Mouse (Mus musculus): ENCODE results near the gene Sctr.
A peak's percentile ranks its signal among the peaks of the same experiment; 100 is the strongest.

The Sctr gene

GRCm38 (mm10) chr1:120030474-120030873 is 23.8 kb downstream of the Sctr start:
- no peak for DNase-seq

DNA sequence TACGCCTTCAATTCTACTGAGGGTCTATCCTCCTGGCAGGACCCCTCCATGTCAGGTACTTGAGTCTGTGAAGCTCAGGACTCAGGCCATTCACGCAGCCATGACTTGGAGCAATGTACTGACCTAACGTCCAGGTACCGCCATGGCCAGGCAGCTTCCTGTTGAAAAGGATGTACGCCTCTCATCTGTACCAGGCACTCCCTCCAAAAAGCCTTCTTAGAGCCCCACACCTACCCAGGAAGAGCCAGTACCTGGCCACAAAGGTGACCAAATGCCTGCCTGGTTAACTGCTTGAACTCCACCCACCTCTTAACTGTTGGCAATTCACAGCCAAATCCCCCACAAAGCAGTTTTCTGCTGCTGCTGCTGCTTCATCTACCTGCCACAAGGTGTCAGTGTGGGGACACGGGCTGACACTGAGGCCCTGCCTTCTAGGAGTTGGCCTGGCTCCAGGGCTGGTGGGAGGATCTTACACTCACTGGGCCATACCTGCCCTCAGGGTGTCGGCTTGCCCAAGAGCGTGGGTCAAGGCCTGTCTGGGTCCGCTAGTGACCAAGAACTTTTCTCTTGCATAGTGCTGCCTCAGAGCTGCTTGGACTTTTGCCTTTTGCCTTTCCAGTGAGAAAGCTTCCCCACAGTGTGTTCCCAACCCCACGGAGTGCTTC is 26.2 kb downstream of the Sctr start:
- DNase-seq = peak; percentile 64

- DNase-seq = no peak
Measured at GRCm38 (mm10) chr1:120033469-120033854, 26.8 kb downstream of the Sctr start.

- DNase-seq = no peak
Measured at GRCm38 (mm10) chr1:120034793-120035192, 28.1 kb downstream of the Sctr start.

GRCm38 (mm10) chr1:120035456-120036034 is 28.9 kb downstream of the Sctr start:
- no peak for DNase-seq

GRCm38 (mm10) chr1:120037021-120037683 is 30.5 kb downstream of the Sctr start:
- no peak for DNase-seq

DNA sequence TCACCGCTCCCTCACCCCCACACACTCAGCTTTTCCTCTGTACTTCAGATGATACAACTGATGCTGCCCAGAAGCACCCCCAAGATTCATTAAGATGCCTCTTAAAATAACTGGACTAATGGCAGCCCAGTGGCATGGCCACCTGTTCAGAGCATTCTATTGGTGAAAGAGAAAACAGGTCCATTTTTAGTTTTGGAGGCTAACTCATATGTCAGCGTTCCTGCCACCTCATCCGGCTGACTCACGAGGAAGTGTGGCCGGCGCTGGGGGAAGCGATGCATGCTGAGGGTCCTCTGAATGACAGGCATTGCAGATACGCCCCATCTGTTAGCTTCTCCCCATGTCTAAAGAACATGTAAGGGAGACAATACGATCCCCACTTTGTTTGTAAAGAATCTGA is 31.9 kb downstream of the Sctr start:
- no peak for DNase-seq

DNA sequence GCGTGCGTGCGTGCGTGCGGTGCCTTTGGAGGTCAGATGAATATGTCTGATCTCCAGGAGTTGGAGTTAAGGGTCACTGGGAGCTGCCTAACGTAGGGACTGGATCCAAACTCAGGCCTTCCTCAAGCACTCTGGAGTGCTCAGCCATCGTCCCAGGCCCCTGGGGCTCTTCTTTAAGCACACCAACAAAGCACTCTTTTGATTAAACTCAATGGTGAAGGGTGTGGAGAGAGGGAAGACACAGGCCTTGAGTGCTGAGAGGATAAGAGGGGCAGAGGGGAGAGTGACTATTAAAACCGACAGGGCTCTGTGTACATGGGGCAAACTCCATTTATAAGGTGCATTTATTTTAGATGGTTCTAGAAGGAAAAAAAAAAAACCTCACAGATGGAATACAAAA is 35.7 kb downstream of the Sctr start:
- no peak for DNase-seq

DNA sequence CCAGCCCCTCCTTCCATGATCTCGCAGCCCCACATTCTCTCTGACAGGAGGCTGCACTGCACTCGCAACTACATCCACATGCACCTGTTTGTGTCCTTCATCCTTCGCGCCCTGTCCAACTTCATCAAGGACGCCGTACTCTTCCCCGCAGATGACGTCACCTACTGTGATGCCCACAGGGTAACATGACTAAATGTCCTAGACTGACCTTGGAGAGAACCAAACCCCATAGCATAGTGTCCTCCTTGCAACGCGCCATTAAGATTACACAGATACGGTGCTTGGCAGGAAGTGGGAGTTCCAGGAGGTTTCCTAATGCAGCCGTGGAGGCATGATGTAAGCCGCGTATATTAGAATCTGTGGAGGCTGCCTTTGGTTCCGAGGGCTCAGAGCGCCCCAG is 37.9 kb downstream of the Sctr start:
- DNase-seq = no peak

GRCm38 (mm10) chr1:120047325-120047724 is 40.6 kb downstream of the Sctr start:
- DNase-seq = no peak

DNA sequence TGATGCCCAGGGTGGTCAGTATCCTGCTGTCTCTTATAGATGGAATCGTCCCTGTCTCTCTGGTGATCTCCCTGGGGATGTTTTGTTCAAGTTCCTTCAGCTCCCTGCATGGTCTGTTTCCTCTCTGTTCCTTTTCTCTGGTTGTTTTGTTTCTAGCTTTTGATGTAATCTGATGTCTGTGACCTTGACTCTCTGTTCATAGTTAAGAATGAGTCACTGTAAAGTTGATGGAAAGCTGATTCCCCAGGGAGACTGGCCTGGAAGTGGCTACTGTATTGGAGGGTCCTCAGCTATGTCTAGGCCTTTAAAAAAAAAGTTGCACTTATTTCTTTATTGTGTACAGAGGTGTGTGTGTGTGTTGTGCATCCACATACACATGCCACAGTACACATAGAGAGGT is 44.4 kb downstream of the Sctr start:
- no peak for DNase-seq

DNA sequence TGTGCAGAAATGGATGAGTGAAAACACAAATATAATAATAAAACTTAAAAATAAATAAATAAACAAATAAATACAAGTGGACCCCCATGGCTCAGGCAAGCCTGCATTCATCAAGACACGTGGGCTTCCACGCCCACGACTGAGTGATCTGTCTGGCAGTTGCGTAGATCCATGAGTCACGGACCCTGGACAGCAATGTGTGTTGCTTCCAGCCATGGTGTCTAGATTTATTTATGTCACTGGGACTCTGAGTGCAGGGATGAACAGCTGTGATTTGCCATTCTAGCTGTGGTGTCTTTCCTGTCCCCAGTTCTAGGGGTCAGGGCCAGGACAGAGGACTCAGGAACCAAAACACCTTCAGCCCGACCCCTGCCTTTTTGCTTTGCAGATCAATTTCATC is 48.3 kb downstream of the Sctr start:
- no peak for DNase-seq

GRCm38 (mm10) chr1:120055475-120055874 is 48.8 kb downstream of the Sctr start:
- no peak for DNase-seq

DNA sequence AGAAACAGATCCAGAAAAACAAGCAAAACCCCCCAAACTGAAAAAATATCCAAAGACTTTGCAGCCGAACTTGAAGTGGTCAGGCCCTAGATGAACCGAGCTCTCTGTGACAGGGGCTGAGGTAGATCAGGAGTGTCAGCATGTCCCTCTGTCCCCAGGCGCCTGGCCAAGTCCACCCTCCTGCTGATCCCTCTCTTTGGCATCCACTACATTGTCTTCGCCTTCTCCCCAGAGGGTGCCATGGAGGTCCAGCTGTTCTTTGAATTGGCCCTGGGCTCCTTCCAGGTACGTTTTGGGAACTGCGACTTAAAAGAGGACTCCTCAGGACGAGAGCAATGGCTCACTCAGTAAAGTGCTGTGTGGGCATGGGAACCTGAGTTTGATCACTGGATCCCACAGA is 49.5 kb downstream of the Sctr start:
- no peak for DNase-seq

GRCm38 (mm10) chr1:120057044-120057443 is 50.4 kb downstream of the Sctr start:
- DNase-seq = no peak

GRCm38 (mm10) chr1:120057674-120058430 is 51.2 kb downstream of the Sctr start:
- DNase-seq = no peak

GRCm38 (mm10) chr1:120060687-120061086 is 54.0 kb downstream of the Sctr start:
- no peak for DNase-seq

DNA sequence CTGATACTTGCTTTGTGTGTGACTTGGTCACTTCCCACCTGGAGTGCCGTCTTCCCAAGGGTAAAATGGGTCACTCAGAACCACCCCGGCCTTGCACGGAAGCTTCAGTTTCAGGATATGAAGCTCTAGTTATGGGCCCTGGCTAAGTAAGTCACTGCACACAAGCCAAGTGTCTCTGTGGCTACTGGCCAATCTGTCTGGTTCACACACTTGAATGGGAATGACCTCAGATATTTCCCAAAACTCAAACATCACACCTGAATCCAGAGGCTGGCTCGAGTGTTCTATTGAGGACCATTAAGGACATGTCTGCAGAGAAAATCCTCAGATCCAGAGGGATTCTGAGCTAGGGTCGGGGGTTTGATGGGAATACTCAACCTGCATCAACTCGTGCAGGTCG is 55.5 kb downstream of the Sctr start:
- no peak for DNase-seq

- no peak for DNase-seq
Measured at GRCm38 (mm10) chr1:120064036-120064682, 57.5 kb downstream of the Sctr start.

DNA sequence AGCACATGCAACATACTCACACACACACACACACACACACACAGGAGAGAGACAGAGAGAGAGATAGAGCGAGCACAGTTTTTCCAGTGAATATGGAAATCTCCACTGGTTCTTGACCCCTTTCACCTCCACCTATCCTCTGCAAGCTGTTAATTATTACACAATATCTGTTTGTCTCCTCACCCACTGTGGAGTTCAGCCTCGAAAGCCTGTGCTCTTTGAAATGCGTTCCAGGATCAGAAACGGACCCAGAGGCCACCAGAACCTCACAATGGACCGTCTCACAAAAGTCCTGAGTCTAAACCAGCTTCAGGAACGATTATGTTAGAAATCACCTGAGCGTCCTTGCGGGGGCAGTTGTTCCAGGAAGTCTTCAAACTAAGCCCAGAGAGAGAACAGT is 59.5 kb downstream of the Sctr start:
- no peak for DNase-seq

- no peak for DNase-seq
Measured at GRCm38 (mm10) chr1:120066625-120067024, 59.9 kb downstream of the Sctr start.

DNA sequence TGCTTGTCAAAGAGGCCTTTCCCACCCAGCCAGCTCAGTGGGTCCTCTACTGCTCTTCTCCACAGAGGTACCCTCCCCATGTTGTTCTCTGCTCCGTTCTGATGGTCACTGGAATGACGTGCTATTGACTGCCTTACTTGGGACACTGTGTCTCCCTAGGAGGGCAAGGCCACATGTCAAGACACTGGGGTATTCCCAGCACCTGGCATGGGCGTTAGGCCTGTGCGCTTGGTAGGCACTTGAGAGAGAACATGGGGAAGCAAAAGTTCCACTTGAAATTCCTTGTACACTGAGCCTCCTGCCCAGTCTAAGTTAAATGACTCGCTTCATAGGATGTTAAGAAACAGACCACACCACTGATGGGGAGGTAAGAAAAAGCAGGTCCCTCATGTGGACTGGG is 62.4 kb downstream of the Sctr start:
- DNase-seq = no peak

DNA sequence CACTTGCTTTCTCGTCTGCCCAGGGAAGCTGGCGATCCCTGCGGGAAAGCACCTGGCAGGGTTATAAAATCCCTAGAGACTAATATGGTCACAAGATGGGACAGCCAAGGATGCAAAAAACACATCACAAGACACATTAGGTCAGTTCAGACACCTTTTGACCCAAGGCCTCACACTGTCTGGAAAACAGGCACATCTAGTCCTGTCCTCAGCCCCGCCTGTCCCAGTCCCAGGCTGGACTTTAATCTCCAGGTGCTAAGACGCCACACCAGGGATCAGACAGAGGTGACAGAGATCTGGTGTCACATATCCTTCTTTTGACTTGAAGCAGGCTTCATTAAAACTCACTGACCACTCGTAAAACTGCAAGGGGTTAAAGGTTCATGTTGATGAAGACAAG is 63.5 kb downstream of the Sctr start:
- no peak for DNase-seq
